Mouse (Mus musculus) gonadal fat pad, adult 2 months (tissue): ENCODE data around the gene Ffar1. TPM values are rescaled to one million over a fixed set of nuclear protein-coding genes. Genes with fewer than 3 reads are reported as not detected.
"Not testable (repeated sequence)": the region's sequence is repeated elsewhere in the genome, so short reads cannot be mapped to it uniquely, and the experiment has no call there.

Experiments used
- DNase-seq: peaks from one replicate; pipeline ENCODE4 v3.0.0-alpha.2; 2012; ENCODE audit warnings: low read depth
- polyA plus RNA-seq: library from polyadenylated mRNA; depleted of rRNA; stranded (reverse); fragments of >200 nt; gene quantifications from 2 replicates; pipeline ENCODE4 v1.2.3, GENCODE M21; 2012

The Ffar1 gene
- polyA plus RNA-seq, 1 experiment, result 0.05 TPM

- DNase-seq, result no peak
Observed at GRCm38 (mm10) chr7:30847934-30848333, 13.4 kb downstream of the Ffar1 start.

GRCm38 (mm10) chr7:30847386-30847785 lies 14.0 kb downstream of the Ffar1 start:
- no peak for DNase-seq

DNA sequence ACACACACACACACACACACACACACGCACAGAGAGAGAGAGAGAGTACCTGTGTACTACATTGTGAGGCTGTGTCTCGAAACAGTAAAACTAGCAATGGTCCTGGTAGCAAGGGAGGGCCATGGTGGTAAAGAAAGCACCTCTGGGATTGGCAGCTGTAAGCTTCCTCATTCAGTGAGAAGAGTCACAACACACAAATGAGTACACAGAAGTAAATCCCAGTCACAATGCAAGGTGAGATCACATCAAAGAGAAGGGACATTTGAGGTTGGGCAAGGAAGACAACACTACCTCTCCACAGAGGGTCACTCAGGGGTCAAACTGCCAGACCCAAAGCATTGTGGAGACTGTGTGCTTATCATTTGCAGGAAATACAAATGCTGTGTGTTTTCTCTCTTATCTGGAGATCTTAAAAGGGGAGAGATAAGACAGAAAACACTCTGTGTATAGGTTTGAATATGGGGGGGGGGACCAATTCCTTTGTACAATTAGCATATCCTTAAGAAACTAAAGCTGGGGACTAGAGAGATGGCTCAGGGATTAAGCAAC lies 14.8 kb downstream of the Ffar1 start:
- no peak for DNase-seq

DNA sequence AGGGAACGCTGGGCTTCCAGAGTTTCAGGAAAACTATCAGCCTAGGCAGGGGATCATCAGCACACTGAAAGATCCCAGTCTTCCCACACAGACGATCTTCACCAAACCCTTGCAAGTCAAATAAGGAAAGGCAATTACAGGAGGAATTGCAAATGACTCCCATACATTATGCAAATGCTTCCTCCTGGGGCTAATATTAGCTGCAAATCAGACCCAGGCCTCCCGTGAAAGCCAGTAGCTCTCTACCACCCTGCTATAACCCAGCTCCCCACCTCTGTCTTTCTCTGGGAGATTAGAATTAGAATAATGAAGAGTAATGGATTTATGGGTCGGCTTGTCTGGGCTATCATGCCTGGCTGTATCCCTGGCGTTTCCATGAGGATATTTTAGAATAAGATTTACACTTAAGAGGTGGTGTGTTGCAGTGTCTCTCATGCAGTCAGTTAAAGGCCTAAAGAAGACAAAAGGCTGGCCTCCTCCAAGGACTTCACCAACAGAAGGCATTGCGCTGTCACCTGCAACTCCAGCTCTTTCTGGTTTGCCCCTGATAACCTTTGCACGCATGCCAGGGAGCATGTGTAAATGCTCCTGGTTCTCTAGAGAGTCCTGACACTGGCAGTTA lies 16.6 kb downstream of the Ffar1 start:
- DNase-seq, result no peak

GRCm38 (mm10) chr7:30842092-30842491 lies 19.3 kb downstream of the Ffar1 start:
- no peak for DNase-seq

DNA sequence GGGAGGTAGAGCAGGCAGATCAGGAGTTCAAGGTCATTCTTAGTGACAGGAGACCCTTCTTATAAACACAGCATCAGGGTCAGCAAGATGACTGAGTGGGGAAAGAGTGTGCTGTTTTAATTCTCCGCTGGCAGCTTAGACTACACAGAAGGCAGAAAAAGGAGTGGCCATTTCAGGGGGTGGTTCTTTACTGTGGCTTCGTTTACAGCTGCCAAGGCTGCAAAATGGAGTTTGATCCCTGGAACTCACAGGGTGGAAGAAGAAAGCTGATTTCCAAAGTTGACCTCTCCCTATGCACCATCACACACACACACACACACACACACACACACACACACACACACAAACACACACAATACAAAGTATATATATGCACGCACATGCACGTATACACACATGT lies 20.0 kb downstream of the Ffar1 start:
- no peak for DNase-seq

DNA sequence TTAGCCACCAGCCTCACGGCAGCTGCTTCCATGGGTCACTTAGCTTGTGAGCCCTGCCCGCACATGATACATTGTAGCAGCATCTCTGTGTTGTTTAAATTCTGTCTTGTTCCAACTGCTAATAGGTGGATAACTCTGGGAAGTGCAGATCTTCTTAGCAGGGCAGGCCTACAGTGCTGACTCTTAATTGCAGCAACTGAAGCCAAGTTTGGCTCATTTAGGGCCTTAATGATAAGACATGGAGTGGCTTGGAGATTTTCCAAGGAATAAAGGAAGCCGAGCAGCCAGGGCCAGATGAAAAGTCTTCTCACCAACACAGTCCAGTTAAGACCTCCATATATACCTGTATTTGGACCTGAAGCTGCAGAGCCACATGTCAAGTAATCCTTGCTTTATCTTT lies 21.1 kb downstream of the Ffar1 start:
- no peak for DNase-seq

GRCm38 (mm10) chr7:30837277-30837676 lies 24.1 kb downstream of the Ffar1 start:
- DNase-seq, result no peak

GRCm38 (mm10) chr7:30832684-30833083 lies 28.7 kb downstream of the Ffar1 start:
- DNase-seq, result not testable (repeated sequence)

DNA sequence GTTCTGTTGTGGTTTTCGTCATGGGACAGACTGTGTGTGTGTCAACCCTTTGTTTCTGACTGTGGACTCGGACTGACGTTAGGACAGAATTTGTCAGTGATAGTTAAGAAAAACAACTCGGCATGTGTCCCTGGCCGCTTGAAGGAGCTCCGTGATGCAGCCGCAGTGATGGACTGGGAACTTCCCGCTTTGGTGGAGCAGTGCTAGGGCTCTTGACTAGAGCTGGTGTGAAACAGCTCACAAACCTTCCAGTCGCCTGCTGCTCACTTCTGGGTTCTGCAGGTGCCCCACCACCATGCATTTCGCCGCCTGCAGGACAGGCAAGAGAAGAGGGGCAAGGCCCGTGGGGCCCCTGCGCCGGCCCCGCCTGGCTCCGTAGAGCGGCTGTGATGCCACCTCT lies 29.1 kb downstream of the Ffar1 start:
- no peak for DNase-seq

DNA sequence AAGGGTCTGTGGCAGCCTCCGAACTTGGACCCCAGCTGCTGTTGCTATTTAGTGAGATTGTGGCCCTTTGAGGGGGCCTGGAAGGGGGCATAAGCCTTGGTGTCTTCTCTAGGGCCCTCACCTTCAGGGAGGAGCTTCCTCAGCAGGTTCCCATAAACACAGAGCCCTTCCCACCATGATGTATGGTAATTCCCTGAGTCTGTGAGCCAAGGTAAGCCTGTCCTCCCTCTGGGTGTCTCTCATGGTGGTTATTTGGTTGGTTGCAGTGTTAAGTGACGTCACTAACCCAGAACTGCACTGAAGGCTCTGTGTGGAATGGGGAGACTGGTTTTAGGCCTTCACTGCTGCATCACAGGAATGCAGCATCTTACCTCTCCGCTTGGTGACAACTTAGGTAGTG lies 31.9 kb downstream of the Ffar1 start:
- DNase-seq, result no peak

DNA sequence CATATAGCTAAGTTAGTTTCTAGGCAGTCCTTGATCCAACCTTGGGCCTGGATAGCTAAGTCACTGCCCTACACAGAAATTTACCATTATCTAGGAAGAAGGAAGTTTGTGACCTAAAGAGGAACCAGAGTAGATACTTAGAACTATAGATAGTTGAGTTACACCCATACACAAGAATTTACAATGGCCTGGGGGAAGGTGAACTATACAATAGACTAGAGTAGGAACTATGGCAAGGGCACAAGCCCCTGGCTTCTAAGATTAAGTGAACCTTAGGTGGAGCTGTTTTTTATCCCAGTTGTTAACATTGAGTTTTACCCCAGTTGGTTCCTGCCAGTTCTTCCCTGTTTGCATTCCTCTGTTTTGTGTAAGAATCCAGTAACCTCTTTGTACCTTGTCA lies 32.5 kb downstream of the Ffar1 start:
- not testable (repeated sequence) for DNase-seq

- no peak for DNase-seq
Observed at GRCm38 (mm10) chr7:30826660-30827059, 34.7 kb downstream of the Ffar1 start.

DNA sequence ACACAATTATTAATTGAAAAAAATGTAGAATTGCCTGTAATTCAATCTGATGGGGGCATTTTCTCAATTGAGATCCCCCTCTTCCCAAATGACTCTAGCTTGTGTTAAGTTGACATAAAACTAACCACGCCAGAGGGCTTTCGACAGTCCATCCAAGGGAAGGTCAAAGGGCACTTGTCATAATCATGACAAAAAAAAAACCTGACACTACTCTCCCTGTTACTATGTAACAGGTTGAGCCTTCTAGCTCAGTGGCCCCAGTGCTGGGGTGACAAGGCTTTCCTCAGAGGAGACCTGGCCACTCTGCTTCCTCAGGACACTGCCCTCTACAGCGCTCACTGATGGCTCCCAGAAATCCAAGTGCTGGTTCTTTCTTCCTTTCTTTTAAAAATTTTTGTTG lies 37.1 kb downstream of the Ffar1 start:
- no peak for DNase-seq

DNA sequence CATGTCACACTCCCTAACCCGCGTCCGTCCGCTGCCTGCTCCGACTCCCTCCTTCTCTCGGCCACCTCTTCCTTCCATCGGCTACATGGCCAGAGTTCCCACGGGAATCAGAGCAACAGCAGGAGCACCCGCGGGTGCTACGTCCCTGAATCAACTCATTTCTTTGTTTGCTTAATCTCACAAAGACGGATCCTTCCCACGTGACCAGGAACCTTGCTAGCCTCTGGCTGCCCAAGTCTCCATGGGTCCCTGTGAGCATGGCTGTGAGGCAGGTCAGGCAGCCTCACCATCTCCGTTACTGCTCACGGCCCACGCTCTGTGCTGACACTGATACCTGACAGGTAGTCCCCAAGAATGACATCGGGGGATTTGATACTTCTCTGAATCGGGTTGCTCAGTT lies 37.7 kb downstream of the Ffar1 start, which contains the start of gene Ffar2:
Gene Ffar2 (minus strand): TSS at position 101 of the 400 bp plus-strand sequence.
- no peak for DNase-seq

DNA sequence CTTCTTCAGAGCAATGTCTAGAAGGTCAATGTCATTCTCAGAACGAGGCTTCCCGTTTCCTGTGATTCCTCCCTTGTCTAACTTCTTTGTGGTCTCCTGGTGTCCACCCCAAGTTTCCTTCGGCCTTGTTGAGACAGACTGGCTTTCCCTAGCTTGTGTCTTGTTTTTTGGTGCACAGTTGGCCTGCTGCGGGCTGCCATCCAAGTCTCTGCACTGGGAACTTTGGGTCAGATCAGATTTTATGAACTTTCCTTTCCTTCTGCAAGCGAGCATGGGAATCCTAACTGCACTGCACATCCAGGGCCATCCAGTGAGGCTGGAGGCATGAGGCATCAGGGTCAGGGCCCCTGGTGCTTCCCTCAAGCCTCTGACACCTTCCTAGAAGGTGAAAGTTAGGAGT lies 39.8 kb downstream of the Ffar1 start:
- no peak for DNase-seq

GRCm38 (mm10) chr7:30820854-30821445 lies 40.4 kb downstream of the Ffar1 start:
- DNase-seq, result no peak

DNA sequence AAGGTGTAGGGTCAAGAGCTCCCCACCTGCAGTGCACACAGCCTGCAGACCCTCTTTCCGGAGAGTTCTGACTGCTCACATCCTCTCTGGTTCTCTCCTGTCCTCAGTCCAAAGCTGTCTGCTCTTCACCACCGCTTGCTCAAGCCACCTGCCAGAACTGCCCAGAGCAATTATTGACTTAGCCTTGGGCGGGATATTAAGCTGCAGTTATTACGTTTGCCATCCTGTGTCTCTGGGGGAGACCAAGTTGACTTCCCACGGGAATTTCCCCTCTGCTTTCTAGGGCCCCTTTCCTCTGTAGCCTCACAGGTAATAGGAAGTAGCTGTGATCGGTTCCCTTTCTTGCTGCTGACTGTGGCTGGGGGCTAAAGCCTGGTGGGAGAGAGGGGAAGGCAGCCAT lies 41.2 kb downstream of the Ffar1 start:
- no peak for DNase-seq

- no peak for DNase-seq
Observed at GRCm38 (mm10) chr7:30812291-30812807, 49.0 kb downstream of the Ffar1 start.

DNA sequence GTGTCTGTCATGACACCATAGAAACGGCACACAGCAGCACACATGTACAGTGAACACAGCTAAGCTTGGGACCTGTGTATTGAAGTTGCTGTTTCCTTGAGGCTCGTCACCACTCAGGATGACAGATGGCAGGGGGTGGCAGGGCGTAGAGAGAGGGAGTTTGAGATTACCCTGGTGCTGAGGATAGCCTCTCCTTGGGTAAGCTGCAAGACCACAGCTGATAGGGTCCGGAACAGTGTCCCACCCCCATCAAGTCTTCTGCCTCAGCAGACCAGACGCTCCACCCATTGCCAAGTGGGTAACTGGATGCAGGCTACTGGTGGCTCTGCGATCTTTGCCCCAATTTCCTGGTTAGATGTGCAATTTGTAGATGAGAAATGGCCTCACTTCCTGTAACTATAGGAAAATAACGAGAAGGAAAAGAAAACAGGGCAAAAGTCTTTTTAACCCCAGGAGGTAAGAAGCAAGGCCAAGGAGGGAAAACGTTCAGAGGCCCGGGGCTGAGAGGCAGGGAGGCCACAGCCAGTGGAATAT lies 49.5 kb downstream of the Ffar1 start:
- no peak for DNase-seq

- no peak for DNase-seq
Observed at GRCm38 (mm10) chr7:30810319-30810718, 51.0 kb downstream of the Ffar1 start.
